Mouse (Mus musculus) gastrocnemius, postnatal 4 days (tissue): Measurements from ENCODE around the gene Hist2h3c2. TPM values are rescaled to one million over a fixed set of nuclear protein-coding genes. Genes with fewer than 3 reads are reported as not detected.
"Not testable (repeated sequence)": the region's sequence is repeated elsewhere in the genome, so short reads cannot be mapped to it uniquely, and the experiment has no call there.

ENCODE experiments used
- DNase-seq, 2 experiments: peaks; one replicate each; pipeline ENCODE4 v3.0.0; 2021 to 2022; ENCODE audit warnings: low spot score in 2 of 2, mixed read lengths in 2 of 2
- microRNA-seq: library from miRNA; unstranded; fragments of <30 nt; microRNA quantifications from one replicate; pipeline ENCODE4 v1.2.0, GENCODE M21; 2021
- total RNA-seq, 2 experiments: library from RNA; stranded (reverse); gene quantifications; 2 replicates each; pipeline ENCODE4 v1.2.3; 2021

The Hist2h3c2 gene
- total RNA-seq, 2 experiments from 2014 or later: 150 TPM

GRCm38 (mm10) chr3:96198601-96199251, 40.2 kb downstream of the Hist2h3c2 start:
- DNase-seq: not testable (repeated sequence)

GRCm38 (mm10) chr3:96198181-96198580, 40.7 kb downstream of the Hist2h3c2 start:
- DNase-seq: no peak

- peak in 1 of 2 experiments; percentile 84 for DNase-seq
These were observed 41.7 kb downstream of the Hist2h3c2 start for GRCm38 (mm10) chr3:96197129-96197749.

GRCm38 (mm10) chr3:96196437-96197128, 42.3 kb downstream of the Hist2h3c2 start:
- no peak for DNase-seq

GRCm38 (mm10) chr3:96195616-96196313, 43.2 kb downstream of the Hist2h3c2 start:
- no peak for DNase-seq

GRCm38 (mm10) chr3:96194966-96195365, 44.0 kb downstream of the Hist2h3c2 start:
- no peak for DNase-seq

- no peak for DNase-seq
These were observed 46.0 kb downstream of the Hist2h3c2 start for GRCm38 (mm10) chr3:96192977-96193376.

Small RNAs within 50 kb of the gene (microRNA-seq; reads per million reads assigned to microRNA genes)
- gene Gm44492 (not detected), gene Gm47311 (not detected), gene Gm47313 (not detected)

Other genes with a start within 250 kb of the Hist2h3c2 start
- gene Plekho1, start 243.1 kb downstream of the Hist2h3c2 start, total RNA-seq: 10 to 100 TPM; 94.2 to 97.4 TPM
- 10 to 100 TPM; 24.5 to 32.6 TPM for gene Vps45, start 180.7 kb downstream of the Hist2h3c2 start, total RNA-seq
- gene Otud7b, start 134.6 kb downstream of the Hist2h3c2 start, total RNA-seq: 10 to 100 TPM; 61.0 to 65.7 TPM
- gene Mtmr11, start 77.1 kb downstream of the Hist2h3c2 start, total RNA-seq: 1 to 10 TPM; 9.3 to 9.7 TPM
- gene Sf3b4, start 66.8 kb downstream of the Hist2h3c2 start, total RNA-seq: 10 to 100 TPM; 32.9 to 34.6 TPM
- gene Sv2a, start 58.0 kb downstream of the Hist2h3c2 start, total RNA-seq: 1 to 10 TPM; 2.2 to 2.3 TPM
- gene Bola1, start 19.4 kb downstream of the Hist2h3c2 start, total RNA-seq: 10 to 100 TPM; 20.4 to 23.2 TPM
- gene Hist2h2ab, start 19.3 kb downstream of the Hist2h3c2 start, total RNA-seq: 10 to 100 TPM; 15.6 TPM
- 100 to 1,000 TPM; 126 to 168 TPM for gene Hist2h2ac, start 18.2 kb downstream of the Hist2h3c2 start, total RNA-seq
- gene Hist2h2be, start 18.0 kb downstream of the Hist2h3c2 start, total RNA-seq: 1 to 10 TPM; 3.2 to 3.8 TPM
- gene Hist2h2aa2, start 1.1 kb upstream of the Hist2h3c2 start, total RNA-seq: 1,000 to 10,000 TPM; 1,169 to 1,327 TPM
- gene Hist2h2aa1, start 6.4 kb upstream of the Hist2h3c2 start, total RNA-seq: 10 to 100 TPM; 12.3 to 14.6 TPM
- gene Hist2h3c1, start 7.6 kb upstream of the Hist2h3c2 start, total RNA-seq: under 1 TPM in 1 of 2 experiments, not detected in 1; 0.44 TPM
- gene Hist2h4, start 24.2 kb upstream of the Hist2h3c2 start, total RNA-seq: 10 to 100 TPM; 74.6 to 96.7 TPM
- 100 to 1,000 TPM; 677 to 879 TPM for gene Hist2h3b, start 29.5 kb upstream of the Hist2h3c2 start, total RNA-seq
- gene Hist2h2bb, start 30.6 kb upstream of the Hist2h3c2 start, total RNA-seq: 100 to 1,000 TPM; 676 to 744 TPM
- 1 to 10 TPM; 1.6 to 1.7 TPM for gene Fcgr1, start 54.8 kb upstream of the Hist2h3c2 start, total RNA-seq
- gene BC107364, start 213.2 kb upstream of the Hist2h3c2 start, total RNA-seq: not detected